Mouse (Mus musculus): ENCODE measurements around the gene Popdc2. TPM values are rescaled to one million over a fixed set of nuclear protein-coding genes. Genes with fewer than 3 reads are reported as not detected.

The Popdc2 gene
- 6.8 TPM for polyA plus RNA-seq (2017; shearing (Covaris generic))

GRCm38 (mm10) chr16:38361933-38362332 lies at the start of gene Popdc2:
Popdc2 (plus strand) TSS chr16:38362209.

GRCm38 (mm10) chr16:38341396-38342324 lies 20.3 kb upstream of the Popdc2 start, which contains the start of gene Maats1:
Maats1 (minus strand) TSS chr16:38342143.

GRCm38 (mm10) chr16:38346529-38347325 lies 15.3 kb upstream of the Popdc2 start, which contains the start of the genes Cox17 and Gm21987:
Cox17 (plus strand) TSS chr16:38346991.
Gm21987 (plus strand) TSS chr16:38347040.

Other genes with a start within 250 kb of the Popdc2 start
- not detected for gene Nr1i2, start 67.4 kb upstream of the Popdc2 start, polyA plus RNA-seq (2017; shearing (Covaris generic))
- gene Maats1, start 20.1 kb upstream of the Popdc2 start, polyA plus RNA-seq (2017; shearing (Covaris generic)) = not detected
- 202 TPM for gene Cox17, start 15.2 kb upstream of the Popdc2 start, polyA plus RNA-seq (2017; shearing (Covaris generic))
- gene Gm21987, start 15.2 kb upstream of the Popdc2 start, polyA plus RNA-seq (2017; shearing (Covaris generic)) = not detected
- gene Pla1a, start 70.9 kb downstream of the Popdc2 start, polyA plus RNA-seq (2017; shearing (Covaris generic)) = 0.19 TPM
- gene Adprh, start 90.5 kb downstream of the Popdc2 start, polyA plus RNA-seq (2017; shearing (Covaris generic)) = 49.2 TPM
- 2.8 TPM for gene Cd80, start 93.4 kb downstream of the Popdc2 start, polyA plus RNA-seq (2017; shearing (Covaris generic))
- gene Timmdc1, start 160.5 kb downstream of the Popdc2 start, polyA plus RNA-seq (2017; shearing (Covaris generic)) = 3.9 TPM
- gene Poglut1, start 188.0 kb downstream of the Popdc2 start, polyA plus RNA-seq (2017; shearing (Covaris generic)) = 24.5 TPM
- gene Tmem39a, start 196.5 kb downstream of the Popdc2 start, polyA plus RNA-seq (2017; shearing (Covaris generic)) = 55.3 TPM